Mouse (Mus musculus) ES-E14 (cell line): ENCODE measurements around the gene Pgf.

Source experiments
- CHD2 ChIP-seq: IDR thresholded peaks from 2 replicates; pipeline ENCODE4 v1.6.1; 2014; ENCODE audit warnings: mild to moderate bottlenecking, low read depth, low read length, inconsistent platforms
- HCFC1 ChIP-seq: IDR thresholded peaks from 2 replicates; pipeline ENCODE4 v1.6.1; 2012; ENCODE audit warnings: low read length, inconsistent platforms, borderline replicate concordance; ENCODE audit not compliant: insufficient read depth
- MAFK ChIP-seq: IDR thresholded peaks from 2 replicates; pipeline ENCODE4 v1.6.1; 2014; ENCODE audit warnings: mild to moderate bottlenecking, low read depth, low read length, inconsistent platforms; ENCODE audit not compliant: insufficient read depth
- ZC3H11A ChIP-seq: IDR thresholded peaks from 2 replicates; pipeline ENCODE4 v1.6.1; 2012; ENCODE audit warnings: low read depth, mild to moderate bottlenecking, inconsistent platforms, low read length, borderline replicate concordance
- ZNF384 ChIP-seq: IDR thresholded peaks from 2 replicates; pipeline ENCODE4 v1.6.1; 2012; ENCODE audit warnings: low read depth, low read length, inconsistent platforms

DNA sequence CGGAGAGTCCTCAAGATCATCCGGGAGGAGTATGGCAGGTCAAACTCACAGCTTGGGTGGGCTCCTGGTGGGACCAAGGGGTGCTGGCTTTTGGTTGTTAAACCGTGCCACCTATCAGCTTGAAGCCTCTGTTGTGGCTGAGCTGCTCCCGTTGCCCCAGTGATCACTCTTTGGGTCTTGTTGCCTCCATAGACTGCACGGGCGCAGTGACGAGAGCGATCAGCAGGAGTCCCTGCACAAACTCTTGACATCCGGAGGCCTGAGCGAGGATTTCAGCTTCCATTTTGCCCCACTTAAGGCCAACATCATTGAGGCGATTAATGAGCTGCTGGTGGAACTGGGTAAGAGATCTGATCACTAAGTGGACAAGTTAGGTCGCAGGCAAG lies 42.3 kb upstream of the Pgf start:
- TF ChIP-seq ZNF384: no peak
- no peak for TF ChIP-seq MAFK
- TF ChIP-seq CHD2: no peak
- TF ChIP-seq ZC3H11A: no peak
- no peak for TF ChIP-seq HCFC1
